Mouse (Mus musculus) spleen, postnatal 4 days (tissue): ENCODE data around the gene Ddx6.
A peak's percentile ranks its signal among the peaks of the same experiment; 100 is the strongest.

Experiments used
- DNase-seq, 2 experiments: peaks; one replicate each; pipeline ENCODE4 v3.0.0; 2022; ENCODE audit warnings: low spot score in 2 of 2

Gene Ddx6

GRCm38 (mm10) chr9:44640646-44641357 lies 36.1 kb downstream of the Ddx6 start:
- DNase-seq = no peak

GRCm38 (mm10) chr9:44641616-44642015 lies 36.9 kb downstream of the Ddx6 start:
- no peak for DNase-seq

- no peak for DNase-seq
Observed at GRCm38 (mm10) chr9:44643103-44643502, 38.4 kb downstream of the Ddx6 start.

GRCm38 (mm10) chr9:44644186-44644585 lies 39.5 kb downstream of the Ddx6 start:
- no peak for DNase-seq

- DNase-seq = no peak
Observed at GRCm38 (mm10) chr9:44645481-44645880, 40.8 kb downstream of the Ddx6 start.

- peak; percentile 68 to 83 for DNase-seq
Observed at GRCm38 (mm10) chr9:44645924-44646323, 41.2 kb downstream of the Ddx6 start.

- DNase-seq = no peak
Observed at GRCm38 (mm10) chr9:44646366-44646765, 41.7 kb downstream of the Ddx6 start.

- no peak for DNase-seq
Observed at GRCm38 (mm10) chr9:44647026-44647425, 42.3 kb downstream of the Ddx6 start.

- no peak for DNase-seq
Observed at GRCm38 (mm10) chr9:44647656-44648055, 43.0 kb downstream of the Ddx6 start.

DNA sequence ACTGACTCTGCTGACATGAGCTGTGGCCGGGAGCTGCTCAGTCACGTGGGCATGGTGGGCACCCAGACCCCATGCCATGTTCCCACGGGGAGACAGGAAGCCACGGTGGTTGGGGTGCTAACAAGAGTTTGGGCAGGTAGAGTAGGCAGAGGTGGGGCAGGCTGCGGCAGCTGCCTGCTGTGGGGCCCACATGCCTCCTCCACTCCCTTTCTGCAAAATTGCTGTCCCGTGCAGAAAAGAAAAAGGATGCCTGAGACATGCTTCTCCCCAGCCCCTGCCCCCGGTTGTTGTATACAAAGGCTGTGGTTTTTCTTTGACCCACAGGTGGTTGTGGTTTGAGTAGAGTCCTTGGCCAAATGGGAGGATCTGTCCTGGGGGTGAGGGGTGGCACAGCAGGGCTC lies 44.2 kb downstream of the Ddx6 start:
- no peak for DNase-seq

DNA sequence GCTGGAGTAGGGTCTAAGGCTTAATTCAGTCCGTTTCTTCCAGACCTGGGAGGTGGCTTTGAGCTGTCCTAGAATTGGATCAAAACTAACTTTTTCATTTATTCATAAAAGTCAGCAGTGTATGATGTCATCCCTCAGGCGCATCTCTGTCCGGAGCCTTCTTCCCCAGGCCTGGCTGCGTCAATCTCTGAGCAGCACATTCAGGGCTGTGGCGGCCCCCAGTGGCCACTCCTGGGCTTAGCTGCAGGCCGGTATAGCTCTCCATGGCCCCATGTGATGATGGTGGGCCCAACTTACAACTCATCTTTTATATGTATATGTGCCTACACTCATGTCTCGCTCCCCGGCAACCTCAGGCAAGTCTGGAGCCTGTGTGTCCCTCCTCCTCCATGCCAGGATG lies 47.3 kb downstream of the Ddx6 start:
- DNase-seq = peak; percentile 71 to 87

DNA sequence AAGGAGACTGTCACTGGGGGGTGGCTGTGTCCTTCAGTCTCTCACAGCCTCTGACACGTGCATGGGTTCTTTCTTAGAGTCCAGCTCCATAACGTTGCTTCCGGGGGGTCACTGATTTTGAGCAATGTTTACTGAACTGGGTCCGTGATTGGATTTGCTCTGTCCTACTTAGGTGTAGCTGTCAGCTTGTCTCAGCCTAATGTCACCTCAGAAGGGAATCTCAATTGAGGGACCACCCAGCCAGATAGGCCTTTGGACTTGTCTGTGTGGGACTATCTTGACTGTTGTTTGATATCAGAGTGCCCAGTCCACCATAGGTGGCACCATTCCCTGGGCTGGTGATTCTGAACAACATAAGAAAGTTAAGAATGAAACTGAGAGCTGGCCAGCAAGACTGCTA lies 49.2 kb downstream of the Ddx6 start:
- DNase-seq = no peak

DNA sequence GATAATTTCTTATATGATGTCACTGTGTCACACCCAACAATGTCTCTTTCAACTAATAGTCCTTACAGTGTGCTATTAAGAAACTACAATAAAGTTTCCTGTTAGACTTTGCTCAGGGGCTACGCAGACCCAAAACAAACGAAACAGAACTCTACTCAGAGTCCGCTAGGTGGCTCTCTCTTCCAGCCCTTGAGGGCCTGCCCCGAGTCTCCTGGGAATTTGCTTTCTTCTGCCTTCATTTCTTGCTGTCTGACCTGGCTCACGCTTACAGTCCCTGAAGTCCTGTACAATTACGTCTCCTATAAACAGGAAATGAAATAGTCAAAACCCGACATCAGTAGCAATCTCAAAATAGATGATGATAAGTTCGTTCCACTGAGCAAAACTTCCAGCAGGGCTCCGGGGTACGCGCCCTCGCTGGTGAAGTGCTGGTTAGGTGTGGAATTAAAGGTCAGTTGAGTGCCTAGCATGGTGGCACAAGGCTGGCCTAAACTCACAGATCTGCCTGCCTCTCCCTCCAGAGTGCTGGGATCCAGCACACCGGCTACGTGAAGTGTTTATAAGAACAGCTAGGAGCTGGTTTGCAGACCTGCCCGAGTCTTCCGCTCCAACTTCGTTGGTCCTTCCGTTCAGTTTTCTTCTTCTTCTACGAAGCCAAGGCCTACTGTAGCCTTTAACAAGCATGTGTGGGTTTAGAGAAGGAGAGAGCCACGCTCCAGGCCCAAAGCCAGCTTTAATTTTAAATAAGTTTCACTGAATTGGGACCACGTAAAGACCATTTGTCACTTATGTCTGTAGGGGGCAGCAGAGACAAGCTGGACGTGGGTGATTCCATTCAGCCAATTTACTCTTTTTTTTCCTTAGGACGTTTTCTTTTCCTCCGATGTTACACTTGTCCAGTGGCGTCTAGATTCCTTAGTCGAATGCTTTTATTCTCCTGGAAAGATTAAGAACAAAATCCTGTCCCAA lies 50.7 kb downstream of the Ddx6 start:
- peak; percentile 57 to 74 for DNase-seq

DNA sequence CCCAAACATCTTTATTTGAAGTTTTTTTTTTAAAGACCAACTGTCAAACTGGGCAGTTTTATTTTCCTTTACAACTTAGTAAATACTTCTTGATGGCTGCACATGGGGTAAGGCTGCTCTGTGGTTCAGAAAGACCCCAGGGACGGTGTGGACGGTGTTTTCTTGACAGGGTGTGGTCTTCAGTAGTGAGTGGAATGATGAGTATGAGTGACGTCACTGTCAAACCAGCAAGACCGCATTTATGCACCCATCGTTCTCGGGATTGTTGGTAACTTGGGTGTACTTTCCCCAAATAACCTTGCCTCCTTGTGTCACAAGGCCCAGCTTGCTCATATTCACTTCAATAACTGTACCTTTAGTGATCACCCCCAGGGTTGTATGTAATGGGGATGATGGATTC lies 59.0 kb downstream of the Ddx6 start:
- DNase-seq = no peak

DNA sequence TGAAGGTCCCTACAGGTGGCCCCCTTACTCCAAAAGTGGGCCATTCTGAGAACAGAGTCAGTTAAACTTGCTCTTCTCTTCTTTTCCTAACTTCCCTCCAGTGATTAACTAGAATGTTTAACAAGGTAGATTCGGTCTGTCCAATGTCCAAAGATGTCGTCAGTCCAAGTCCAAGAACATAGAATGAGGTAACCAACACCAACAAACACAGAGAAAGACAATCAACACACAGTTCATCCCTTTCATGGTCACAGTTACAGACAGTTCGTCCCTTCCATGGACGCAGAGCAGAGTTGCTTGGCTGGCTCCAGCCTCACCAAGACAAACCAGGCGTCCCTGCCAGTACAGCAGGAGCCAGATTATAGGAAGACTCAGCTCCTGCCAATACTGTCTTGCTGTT lies 66.7 kb downstream of the Ddx6 start:
- DNase-seq = no peak

DNA sequence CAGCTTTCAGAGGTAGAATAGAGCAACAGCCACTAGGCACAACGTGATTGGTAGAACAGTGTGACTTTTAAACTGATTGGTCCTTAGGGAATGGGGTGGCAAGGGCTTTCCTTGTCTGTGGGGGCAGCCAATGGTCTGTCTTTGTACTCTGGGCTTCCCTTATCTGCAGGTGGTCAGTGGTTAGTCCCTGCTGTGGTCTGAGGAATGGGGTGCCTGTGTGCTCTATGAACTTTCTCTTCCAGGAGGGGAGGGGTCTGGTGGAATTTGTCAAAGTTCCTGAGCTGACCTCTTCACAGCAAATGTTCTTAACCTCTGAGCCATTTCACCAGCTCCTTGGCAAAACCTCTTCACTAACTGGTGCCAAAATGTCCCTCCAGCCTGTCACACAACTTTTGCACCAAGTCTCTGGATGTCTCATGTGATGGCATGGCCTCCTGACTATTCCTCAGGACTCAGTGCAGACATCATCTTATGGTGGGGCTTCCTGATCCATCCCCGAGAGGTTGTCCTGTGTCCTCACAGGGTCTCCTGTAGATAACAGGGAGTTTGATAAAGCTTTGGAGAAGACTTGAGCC lies 67.7 kb downstream of the Ddx6 start:
- no peak for DNase-seq

DNA sequence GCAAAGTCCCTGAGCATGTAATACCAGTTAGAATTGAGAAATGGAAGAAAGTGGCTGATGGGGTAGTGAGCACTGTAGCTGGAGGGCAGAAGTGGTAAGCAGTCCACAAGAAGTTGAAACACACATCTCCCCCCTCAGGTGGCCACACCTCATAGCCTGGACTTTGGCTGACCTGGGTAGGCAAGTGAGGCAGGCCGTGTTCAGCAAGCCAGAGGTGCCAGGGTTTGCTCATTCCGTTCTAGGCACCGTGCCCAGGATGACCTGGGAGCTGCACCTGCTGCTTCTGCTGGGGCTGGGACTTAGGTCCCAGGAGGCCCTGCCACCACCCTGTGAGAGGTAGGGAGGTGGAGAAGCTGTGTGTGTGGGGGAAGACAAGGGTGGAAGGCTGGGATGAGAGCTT lies 68.3 kb downstream of the Ddx6 start, which contains the start of gene Treh:
TSS of gene Treh (plus strand) at position 229 of the 400 bp plus-strand sequence.
- no peak for DNase-seq

- DNase-seq = no peak
Observed at GRCm38 (mm10) chr9:44678288-44678871, 73.7 kb downstream of the Ddx6 start.

DNA sequence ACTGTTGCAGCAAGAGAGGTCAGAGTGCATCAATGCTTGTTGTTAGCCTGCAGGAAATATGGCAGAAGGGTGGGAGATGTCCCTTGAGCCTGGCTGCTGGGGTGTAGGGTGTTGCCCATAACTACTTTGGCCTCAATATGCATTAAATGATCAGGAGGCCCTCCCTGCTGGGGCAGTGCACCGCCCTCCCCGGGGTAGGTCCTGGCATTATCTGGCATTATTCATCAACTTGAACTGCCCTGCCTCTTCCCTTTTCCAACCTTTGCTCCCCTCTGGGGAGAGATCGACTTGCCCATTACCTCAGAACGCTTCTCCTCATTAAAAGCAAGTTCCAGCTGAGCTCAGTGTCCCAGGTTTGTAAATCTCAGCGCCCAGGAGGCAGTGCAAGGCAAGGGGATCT lies 74.9 kb downstream of the Ddx6 start:
- no peak for DNase-seq

DNA sequence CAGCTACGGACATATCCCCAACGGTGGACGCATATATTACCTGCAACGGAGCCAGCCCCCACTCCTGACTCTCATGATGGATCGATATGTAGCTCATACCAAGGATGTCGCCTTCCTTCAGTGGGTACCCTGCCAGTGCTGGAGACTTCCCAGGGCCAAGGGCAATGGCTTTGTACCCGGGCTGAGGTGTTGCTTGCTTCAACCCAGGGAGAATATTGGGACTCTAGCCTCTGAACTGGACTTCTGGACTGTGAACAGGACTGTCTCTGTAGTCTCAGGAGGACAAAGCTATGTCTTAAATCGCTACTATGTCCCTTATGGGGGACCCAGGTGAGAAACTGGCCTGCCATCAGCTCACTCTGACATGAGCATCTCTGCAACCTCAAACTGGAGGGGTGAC lies 78.4 kb downstream of the Ddx6 start:
- no peak for DNase-seq

DNA sequence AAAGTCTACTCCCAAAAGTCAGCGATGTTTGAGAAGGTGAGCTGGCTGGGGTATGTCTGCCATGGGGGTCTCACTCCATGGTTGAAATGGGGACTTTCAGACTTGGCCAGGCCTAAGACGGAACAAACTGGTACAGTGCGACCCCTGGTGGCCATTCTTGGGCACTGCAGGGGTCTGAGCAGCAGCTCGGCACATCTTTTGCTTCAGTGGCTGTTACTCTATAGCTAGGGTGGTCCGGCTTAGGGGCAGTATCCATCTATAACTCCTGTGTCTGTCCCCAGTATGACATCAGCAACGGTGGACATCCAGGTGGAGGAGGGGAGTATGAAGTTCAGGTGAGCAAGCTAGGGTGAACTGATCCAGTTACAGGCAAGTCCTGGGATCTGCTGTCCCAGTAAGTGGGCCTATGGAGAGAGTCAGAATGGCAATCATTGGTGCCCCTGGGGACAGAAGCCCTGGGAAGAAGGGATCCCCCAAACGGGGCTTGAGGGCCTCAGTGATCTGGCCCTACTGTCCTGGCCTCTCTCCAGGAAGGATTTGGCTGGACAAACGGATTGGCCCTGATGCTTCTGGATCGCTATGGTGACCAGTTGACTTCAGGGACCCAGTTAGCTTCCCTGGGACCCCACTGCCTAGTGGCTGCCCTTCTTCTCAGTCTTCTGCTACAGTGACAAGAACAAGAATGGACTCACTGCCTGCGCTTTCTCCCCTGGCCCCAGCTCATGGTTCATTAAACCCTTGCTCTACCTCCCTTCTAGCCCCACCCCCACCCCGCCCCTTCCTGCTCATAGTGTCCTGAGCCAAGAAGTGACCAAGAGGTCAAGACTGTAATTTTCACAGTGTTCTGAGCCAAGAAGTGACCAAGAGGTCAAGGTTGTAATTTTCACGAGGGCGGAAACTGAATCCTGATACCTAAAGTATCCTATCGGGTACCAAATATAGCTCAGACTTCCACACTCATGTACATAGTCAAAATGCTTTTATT lies 80.9 kb downstream of the Ddx6 start:
- peak; percentile 72 to 91 for DNase-seq
